Mouse (Mus musculus) ZHBTc4 (cell line): ENCODE data around the gene Trappc1.
A peak's percentile ranks its signal among the peaks of the same experiment; 100 is the strongest.

Experiments
- DNase-seq: peaks from one replicate; pipeline ENCODE4 v3.0.0-alpha.2; 2011; ENCODE audit warnings: low read depth, low spot score

The Trappc1 gene

GRCm38 (mm10) chr11:69328517-69328916 lies 4.7 kb downstream of the Trappc1 start:
- no peak for DNase-seq

DNA sequence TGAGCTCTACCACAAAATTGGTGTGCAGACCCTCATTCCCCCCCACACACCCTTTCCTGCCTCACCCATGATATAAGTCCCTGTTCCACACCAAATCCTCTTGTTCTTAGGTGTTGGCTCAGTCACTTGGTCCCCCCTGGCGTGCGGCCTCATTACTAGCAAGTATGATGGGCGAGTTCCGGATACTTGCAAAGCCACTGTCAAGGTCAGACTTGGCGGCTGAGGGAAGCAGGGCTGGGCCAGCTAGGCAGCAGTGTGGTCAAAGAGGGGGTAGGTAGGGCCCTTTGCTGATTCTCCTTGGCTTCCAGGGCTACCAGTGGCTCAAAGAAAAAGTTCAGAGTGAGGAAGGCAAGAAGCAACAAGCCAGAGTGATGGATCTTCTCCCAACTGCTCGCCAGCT lies 7.4 kb downstream of the Trappc1 start:
- peak; percentile 85 for DNase-seq

- DNase-seq, result peak; percentile 69
These were observed 8.2 kb downstream of the Trappc1 start for GRCm38 (mm10) chr11:69331929-69332405.

DNA sequence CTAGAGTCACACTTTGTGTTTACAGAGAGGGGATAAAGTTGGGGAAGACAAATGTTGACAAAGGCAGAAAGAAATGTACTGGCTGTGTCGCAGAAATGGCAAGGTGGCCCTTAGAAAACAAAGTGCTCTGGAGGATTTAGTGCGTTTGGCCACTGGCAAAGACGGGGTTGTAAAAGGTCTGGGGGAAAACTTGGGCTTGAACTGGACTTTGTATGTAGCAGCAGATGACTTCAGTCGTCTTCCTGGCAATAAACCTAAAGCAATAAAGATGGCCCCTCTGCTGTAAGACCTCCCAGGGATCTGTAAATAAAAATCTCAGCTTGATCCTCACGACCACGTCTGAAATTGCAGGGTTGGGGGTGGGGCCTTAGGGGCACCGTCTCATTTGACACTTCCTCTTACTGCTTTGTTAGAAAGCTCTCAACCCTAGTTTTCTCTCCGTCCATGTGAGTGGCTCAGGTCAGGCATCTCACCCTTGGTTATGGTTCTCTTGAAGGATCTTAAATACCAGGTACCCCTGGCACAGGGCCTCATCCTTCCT lies 9.0 kb downstream of the Trappc1 start:
- no peak for DNase-seq

GRCm38 (mm10) chr11:69333922-69334321 lies 10.1 kb downstream of the Trappc1 start:
- DNase-seq, result no peak

GRCm38 (mm10) chr11:69334796-69335195 lies 11.0 kb downstream of the Trappc1 start:
- DNase-seq, result no peak

- DNase-seq, result peak; percentile 86
These were observed 16.7 kb downstream of the Trappc1 start, which contains the start of gene Rnf227 for GRCm38 (mm10) chr11:69340161-69341131. Rnf227 (plus strand) TSS chr11:69340461.

GRCm38 (mm10) chr11:69346441-69346840 lies 22.7 kb downstream of the Trappc1 start:
- DNase-seq, result no peak

DNA sequence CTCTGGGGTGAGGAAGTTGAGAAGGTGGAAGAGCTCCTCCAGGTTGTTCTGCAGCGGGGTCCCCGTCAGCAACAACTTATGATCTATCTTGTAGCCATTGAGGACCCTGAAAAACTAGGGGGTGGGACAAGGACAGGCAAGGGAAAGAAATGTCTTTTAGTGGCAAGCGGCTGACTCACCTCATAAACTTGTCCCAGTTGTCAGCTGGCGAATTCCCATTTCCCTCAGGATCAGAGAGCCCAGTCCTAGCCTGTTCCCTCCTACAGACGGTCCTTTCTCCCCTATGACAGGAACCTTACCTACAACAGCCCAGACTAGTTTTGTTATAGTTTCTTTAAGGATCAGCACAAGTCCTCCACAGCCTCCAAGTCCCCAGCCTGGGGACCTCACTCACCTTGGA lies 32.8 kb downstream of the Trappc1 start:
- no peak for DNase-seq

GRCm38 (mm10) chr11:69357690-69358089 lies 33.9 kb downstream of the Trappc1 start:
- no peak for DNase-seq

DNA sequence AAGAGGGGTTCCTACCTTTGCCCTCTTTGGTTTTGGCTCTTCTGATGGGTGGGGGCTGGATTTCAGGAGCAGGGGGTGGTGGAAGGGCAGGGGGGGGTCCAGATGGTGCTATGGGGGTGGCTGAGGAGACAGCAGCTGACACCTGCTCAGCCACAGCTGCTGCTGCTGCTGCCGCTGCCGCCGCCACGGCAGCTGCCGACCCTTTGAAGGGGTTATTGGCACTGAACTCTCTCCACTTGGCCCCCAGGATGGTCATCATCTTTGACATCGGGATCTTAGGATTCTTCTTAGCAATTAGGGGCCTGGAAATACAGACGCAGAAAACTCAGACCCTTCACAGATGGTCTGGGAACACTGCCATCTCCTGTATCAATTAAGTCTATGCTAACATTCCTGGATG lies 38.2 kb downstream of the Trappc1 start:
- no peak for DNase-seq

- no peak for DNase-seq
These were observed 38.7 kb downstream of the Trappc1 start for GRCm38 (mm10) chr11:69362479-69362878.

- DNase-seq, result no peak
These were observed 40.6 kb downstream of the Trappc1 start for GRCm38 (mm10) chr11:69364376-69364775.

GRCm38 (mm10) chr11:69364910-69365309 lies 41.1 kb downstream of the Trappc1 start:
- DNase-seq, result no peak

GRCm38 (mm10) chr11:69365722-69366121 lies 41.9 kb downstream of the Trappc1 start:
- no peak for DNase-seq

- peak; percentile 87 for DNase-seq
These were observed 42.5 kb downstream of the Trappc1 start for GRCm38 (mm10) chr11:69366157-69366854.

DNA sequence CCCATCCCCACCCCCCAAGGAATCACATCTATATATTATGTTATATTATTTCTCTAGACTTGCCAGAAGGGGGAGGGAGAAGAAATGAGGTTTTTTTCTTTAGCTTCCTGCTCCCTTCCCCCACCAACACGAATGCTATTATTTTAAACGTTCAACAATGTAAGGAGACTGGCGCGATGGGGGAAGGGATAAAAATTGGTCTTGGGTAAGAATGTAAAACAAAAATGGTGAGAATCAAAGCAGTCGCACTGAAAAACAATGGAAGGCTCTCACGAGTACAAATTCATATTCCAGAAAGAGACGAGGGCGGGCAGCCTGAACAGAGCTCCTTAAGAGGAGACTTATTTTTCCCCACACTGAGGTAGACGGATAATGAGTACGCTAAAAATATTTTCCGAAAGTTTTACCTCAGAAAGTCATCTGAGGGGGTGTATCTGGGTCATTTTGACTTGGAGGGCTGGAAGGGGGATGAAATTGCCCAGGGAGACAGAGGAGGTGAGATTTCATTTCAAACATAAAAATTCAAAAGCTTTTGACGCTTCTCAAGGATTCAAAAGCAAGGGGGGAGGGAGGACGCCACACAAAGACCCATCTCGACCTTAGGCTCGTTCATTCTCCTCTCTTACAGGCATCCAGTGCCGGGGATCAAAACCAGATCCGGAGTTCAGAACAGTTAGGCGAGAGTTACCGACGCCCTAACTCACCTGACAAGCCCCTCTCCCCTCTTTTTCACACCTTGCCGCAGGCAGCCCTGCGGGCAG lies 43.3 kb downstream of the Trappc1 start:
- no peak for DNase-seq

- DNase-seq, result no peak
These were observed 44.0 kb downstream of the Trappc1 start for GRCm38 (mm10) chr11:69367616-69368355.

- no peak for DNase-seq
These were observed 44.8 kb downstream of the Trappc1 start for GRCm38 (mm10) chr11:69368356-69369214.
